In genomic region chr6:56480914-56481482, GRCm38 (mm10) we compare ENCODE assay signal across 9 mouse cellular contexts.
DNase-seq lines count a peak whose midpoint lies in the region; ATAC-seq lines count a peak whose summit lies in the region.
"Had no signal": no experiment of that assay in that cellular context is flagged by ENCODE, and none has a peak within 500 bp of the region (broad histone marks: within the 10 kb centered on the region; RNA-seq: fewer than 3 reads in every experiment).

No protein-coding gene starts in this region.

- DNase-seq in heart, adult 18-20 months = peak; percentile 14 to 72
- DNase-seq in adrenal gland, adult 2 months = peak; percentile 17
- peak; percentile 80 for DNase-seq in embryo, embryonic 11 days
- DNase-seq in hindbrain, embryonic 11.5 days (ENCODE audit: low spot score) = peak; percentile 84
- DNase-seq in layer of hippocampus, postnatal 36 days = peak; percentile 25 to 48
- peak; percentile 76 for DNase-seq in testis, postnatal 10 days (ENCODE audit: low spot score)

- no peak for ATAC-seq in heart, embryonic 11.5 days (replicated peaks; ENCODE audit: insufficient number of reproducible peaks, low FRiP score, low TSS enrichment)
- ATAC-seq in hindbrain, embryonic 11.5 days (ENCODE audit: low FRiP score) = peak; percentile 54; the same call in 1 of the 2 replicates
- ATAC-seq in midbrain, embryonic 13.5 days = peak; percentile 57

- 6% methylated on average over 6 of the region's 6 CpGs for WGBS in heart, embryonic 11.5 days (ENCODE audit: insufficient replicate concordance)
- WGBS in hindbrain, embryonic 11.5 days = 2% methylated on average over 6 of the region's 6 CpGs
- 2% methylated on average over 6 of the region's 6 CpGs for WGBS in midbrain, embryonic 13.5 days

- H3K9me3 ChIP-seq in heart, embryonic 11.5 days (replicated peaks; ENCODE audit: control insufficient read depth, low read length) = no peaks in the 10 kb centered on the region
- no peaks in the 10 kb centered on the region for H3K9me3 ChIP-seq in hindbrain, embryonic 11.5 days (ENCODE audit: control insufficient read depth, low read length)
- H3K9me3 ChIP-seq in midbrain, embryonic 13.5 days = no peaks in the 10 kb centered on the region
- H3K9me3 ChIP-seq: liver, embryonic 15.5 days had no signal

- no peaks in the 10 kb centered on the region for H3K27me3 ChIP-seq in heart, embryonic 11.5 days (ENCODE audit: control insufficient read depth, insufficient read depth, low read length)
- H3K27me3 ChIP-seq in hindbrain, embryonic 11.5 days (ENCODE audit: control insufficient read depth, insufficient read depth, low read length) = no peaks in the 10 kb centered on the region
- H3K27me3 ChIP-seq in midbrain, embryonic 13.5 days = no peaks in the 10 kb centered on the region
- H3K27me3 ChIP-seq: liver, embryonic 15.5 days had no signal

- H3K4me3 ChIP-seq in heart, embryonic 11.5 days (ENCODE audit: low read depth, low read length) = no peak overlapping the region
- no peak overlapping the region for H3K4me3 ChIP-seq in hindbrain, embryonic 11.5 days (ENCODE audit: low read depth, low read length)
- H3K4me3 ChIP-seq in midbrain, embryonic 13.5 days (replicated peaks) = no peak overlapping the region
- H3K4me3 ChIP-seq: liver, embryonic 15.5 days had no signal

- H3K9ac ChIP-seq in heart, embryonic 11.5 days (ENCODE audit: low read depth, low read length) = no peak overlapping the region
- no peak overlapping the region for H3K9ac ChIP-seq in hindbrain, embryonic 11.5 days (ENCODE audit: low read depth, low read length)
- no peak overlapping the region for H3K9ac ChIP-seq in midbrain, embryonic 13.5 days (replicated peaks)
- H3K9ac ChIP-seq: liver, embryonic 15.5 days had no signal

- no peaks in the 10 kb centered on the region for H3K4me1 ChIP-seq in heart, embryonic 11.5 days (ENCODE audit: control insufficient read depth, insufficient read depth, low read length)
- no peaks in the 10 kb centered on the region for H3K4me1 ChIP-seq in hindbrain, embryonic 11.5 days (replicated peaks; ENCODE audit: control insufficient read depth, insufficient read depth, low read length)
- H3K4me1 ChIP-seq in midbrain, embryonic 13.5 days (replicated peaks) = no peaks in the 10 kb centered on the region
- H3K4me1 ChIP-seq: liver, embryonic 15.5 days had no signal

- no peak overlapping the region for H3K27ac ChIP-seq in heart, embryonic 11.5 days (ENCODE audit: low read depth, low read length)
- no peak overlapping the region for H3K27ac ChIP-seq in hindbrain, embryonic 11.5 days (ENCODE audit: low read depth, low read length)
- H3K27ac ChIP-seq in midbrain, embryonic 13.5 days = no peak overlapping the region
- H3K27ac ChIP-seq: liver, embryonic 15.5 days had no signal

- H3K4me2 ChIP-seq in heart, embryonic 11.5 days = no peak overlapping the region
- no peak overlapping the region for H3K4me2 ChIP-seq in hindbrain, embryonic 11.5 days (replicated peaks; ENCODE audit: low read depth, low read length)
- H3K4me2 ChIP-seq in midbrain, embryonic 13.5 days (replicated peaks) = no peak overlapping the region
- H3K4me2 ChIP-seq: liver, embryonic 15.5 days had no signal

- H3K36me3 ChIP-seq in heart, embryonic 11.5 days (ENCODE audit: control insufficient read depth, insufficient read depth, low read length) = no peaks in the 10 kb centered on the region
- no peaks in the 10 kb centered on the region for H3K36me3 ChIP-seq in hindbrain, embryonic 11.5 days (ENCODE audit: control insufficient read depth, insufficient read depth, low read length)
- no peaks in the 10 kb centered on the region for H3K36me3 ChIP-seq in midbrain, embryonic 13.5 days
- H3K36me3 ChIP-seq: liver, embryonic 15.5 days had no signal

Comparison
In these comparisons a context has a peak if more than half of its experiments do, and no peak if none do; other contexts are left out.
1. DNase-seq: peak in every context shown above with its lines; median percentile 84 in hindbrain, embryonic 11.5 days; 80 in embryo, embryonic 11 days; 76 in testis, postnatal 10 days; 43 in heart, adult 18-20 months; 36 in layer of hippocampus, postnatal 36 days; 17 in adrenal gland, adult 2 months.